Mouse (Mus musculus) midbrain, embryonic 15.5 days (tissue): Measurements from ENCODE around the gene Tmpo. TPM values are rescaled to one million over a fixed set of nuclear protein-coding genes. Genes with fewer than 3 reads are reported as not detected.

Experiments
- ATAC-seq: fragments of 200-750 bp; cut with Nextera tagmentation; replicated peaks from 2 replicates; pipeline ENCODE4 v1.8.0; 2017; ENCODE audit warnings: moderate TSS enrichment
- H3K27ac ChIP-seq: fragments of 300-500 bp; sonication (generic); 2 replicates; pipeline ENCODE4 v1.5.1; 2015; ENCODE audit warnings: mild to moderate bottlenecking, inconsistent platforms
- H3K27me3 ChIP-seq: fragments of 300-500 bp; sonication (generic); replicated peaks from 2 replicates; pipeline ENCODE4 v1.6.1; 2015; ENCODE audit warnings: inconsistent platforms
- H3K36me3 ChIP-seq: fragments of 300-500 bp; sonication (generic); replicated peaks from 2 replicates; pipeline ENCODE4 v1.6.1; 2015; ENCODE audit warnings: inconsistent platforms
- H3K4me1 ChIP-seq: fragments of 300-500 bp; sonication (generic); 2 replicates; pipeline ENCODE4 v1.6.1; 2015; ENCODE audit warnings: inconsistent platforms
- H3K4me2 ChIP-seq: fragments of 300-500 bp; sonication (generic); 2 replicates; pipeline ENCODE4 v1.6.1; 2015; ENCODE audit warnings: inconsistent platforms, mild to moderate bottlenecking, moderate library complexity
- H3K4me3 ChIP-seq: fragments of 300-500 bp; sonication (generic); 2 replicates; pipeline ENCODE4 v1.5.1; 2015; ENCODE audit warnings: mild to moderate bottlenecking, inconsistent platforms
- H3K9ac ChIP-seq: fragments of 300-500 bp; sonication (generic); 2 replicates; pipeline ENCODE4 v1.6.1; 2015; ENCODE audit warnings: mild to moderate bottlenecking, inconsistent platforms
- H3K9me3 ChIP-seq: fragments of 300-500 bp; sonication (generic); 2 replicates; pipeline ENCODE4 v1.6.1; 2016; ENCODE audit warnings: inconsistent platforms
- WGBS: fragments of 180-500 bp; shearing (Covaris S2); methylation state at CpG from one replicate; pipeline ENCODE4 v1.1.7; 2015; ENCODE audit warnings: mixed read lengths; 5-methylcytosine and 5-hydroxymethylcytosine counted together
- polyA plus RNA-seq: library from polyadenylated mRNA; unstranded; fragments of >200 nt; fragmentation: Nextera tagmentation; extraction: Ambion mirVana; gene quantifications from 2 replicates; pipeline ENCODE4 v1.2.1, GENCODE M21; 2015

The Tmpo gene
- polyA plus RNA-seq, 1 experiment from 2014 or later: 106 TPM

- Histone ChIP-seq H3K4me2 (peak overlapping the region; percentile 2; the same call in 1 of the 2 replicates), H3K4me3 (no peak overlapping the region), H3K27ac (no peak overlapping the region), H3K36me3 (peaks cover 10% of the 10 kb centered on the region), H3K4me1 (peaks cover 40% of the 10 kb centered on the region), H3K9ac (no peak overlapping the region), H3K27me3 (no peaks in the 10 kb centered on the region), H3K9me3 (no peaks in the 10 kb centered on the region)
- no peak for ATAC-seq
- whole genome bisulfite sequencing: 57% methylated on average over 7 of the region's 7 CpGs
These were observed 13.8 kb downstream of the Tmpo start for GRCm38 (mm10) chr10:91167352-91167751.

GRCm38 (mm10) chr10:91166890-91167289 lies 14.2 kb downstream of the Tmpo start:
- Histone ChIP-seq H3K27me3 (no peaks in the 10 kb centered on the region), H3K36me3 (peaks cover 15% of the 10 kb centered on the region), H3K9me3 (no peaks in the 10 kb centered on the region), H3K9ac (no peak overlapping the region), H3K4me3 (no peak overlapping the region), H3K4me1 (peaks cover 36% of the 10 kb centered on the region), H3K4me2 (0 out of 2 replicates have a peak overlapping the region, but pooled peaks have one; percentile 2), H3K27ac (no peak overlapping the region)
- no peak for ATAC-seq
- WGBS: 58% methylated on average over 5 of the region's 5 CpGs

- no peak for ATAC-seq
- Histone ChIP-seq H3K4me1 (peaks cover 36% of the 10 kb centered on the region), H3K9ac (no peak overlapping the region), H3K27ac (no peak overlapping the region), H3K4me2 (no peak overlapping the region), H3K36me3 (peaks cover 23% of the 10 kb centered on the region), H3K9me3 (no peaks in the 10 kb centered on the region), H3K4me3 (no peak overlapping the region), H3K27me3 (no peaks in the 10 kb centered on the region)
These were observed 15.3 kb downstream of the Tmpo start for GRCm38 (mm10) chr10:91165850-91166249.

- Histone ChIP-seq H3K4me2 (no peak overlapping the region), H3K4me3 (no peak overlapping the region), H3K9me3 (no peaks in the 10 kb centered on the region), H3K27me3 (no peaks in the 10 kb centered on the region), H3K27ac (no peak overlapping the region), H3K36me3 (peaks cover 28% of the 10 kb centered on the region), H3K4me1 (peaks cover 31% of the 10 kb centered on the region), H3K9ac (no peak overlapping the region)
- ATAC-seq: no peak
- WGBS: 85% methylated on average over 3 of the region's 3 CpGs
These were observed 16.6 kb downstream of the Tmpo start for GRCm38 (mm10) chr10:91164491-91164890.

GRCm38 (mm10) chr10:91162511-91163163 lies 18.5 kb downstream of the Tmpo start:
- ATAC-seq: no peak
- Histone ChIP-seq H3K4me3 (no peak overlapping the region), H3K36me3 (peaks cover 38% of the 10 kb centered on the region), H3K4me2 (no peak overlapping the region), H3K27ac (no peak overlapping the region), H3K27me3 (no peaks in the 10 kb centered on the region), H3K9ac (no peak overlapping the region), H3K4me1 (peaks cover 14% of the 10 kb centered on the region), H3K9me3 (no peaks in the 10 kb centered on the region)
- WGBS: 94% methylated on average over 15 of the region's 15 CpGs

DNA sequence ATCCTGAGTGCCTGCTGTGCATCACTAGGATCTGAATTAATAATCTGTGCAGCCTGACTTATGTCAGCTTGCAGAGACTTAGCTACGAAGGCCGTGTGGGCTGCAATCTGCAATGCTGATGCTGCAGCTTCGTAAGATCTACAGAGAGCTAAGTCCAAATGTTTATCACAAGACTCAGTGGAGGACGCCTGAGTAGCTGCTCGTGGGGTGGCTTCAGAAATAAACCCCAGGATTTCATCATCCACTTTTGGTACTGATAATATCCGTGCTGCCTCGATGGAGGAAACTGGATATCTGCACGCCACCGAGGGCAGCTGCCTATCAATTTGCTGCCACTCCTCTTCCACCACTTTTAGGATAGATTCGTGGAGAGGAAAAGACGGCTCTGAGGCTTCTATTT lies 19.0 kb downstream of the Tmpo start:
- Histone ChIP-seq H3K36me3 (peaks cover 38% of the 10 kb centered on the region), H3K4me3 (no peak overlapping the region), H3K4me2 (no peak overlapping the region), H3K9me3 (no peaks in the 10 kb centered on the region), H3K9ac (no peak overlapping the region), H3K27ac (no peak overlapping the region), H3K4me1 (peaks cover 8% of the 10 kb centered on the region; the same call in 1 of the 2 replicates), H3K27me3 (no peaks in the 10 kb centered on the region)
- no peak for ATAC-seq
- WGBS: 87% methylated on average over 11 of the region's 11 CpGs

- Histone ChIP-seq H3K9ac (no peak overlapping the region), H3K36me3 (peaks cover 41% of the 10 kb centered on the region), H3K4me1 (0 out of 2 replicates have a peak, but pooled peaks cover under 1% of the 10 kb centered on the region), H3K9me3 (no peaks in the 10 kb centered on the region), H3K27ac (no peak overlapping the region), H3K27me3 (no peaks in the 10 kb centered on the region), H3K4me2 (no peak overlapping the region), H3K4me3 (no peak overlapping the region)
- ATAC-seq: no peak
- 91% methylated on average over 5 of the region's 5 CpGs for WGBS
These were observed 20.1 kb downstream of the Tmpo start for GRCm38 (mm10) chr10:91161006-91161405.

- Histone ChIP-seq H3K36me3 (peaks cover 47% of the 10 kb centered on the region), H3K9me3 (no peaks in the 10 kb centered on the region), H3K27ac (no peak overlapping the region), H3K27me3 (no peaks in the 10 kb centered on the region), H3K4me1 (no peaks in the 10 kb centered on the region), H3K9ac (no peak overlapping the region), H3K4me2 (no peak overlapping the region), H3K4me3 (no peak overlapping the region)
- WGBS: 82% methylated on average over 8 of the region's 8 CpGs
- ATAC-seq: no peak
These were observed 22.7 kb downstream of the Tmpo start for GRCm38 (mm10) chr10:91158442-91158841.

DNA sequence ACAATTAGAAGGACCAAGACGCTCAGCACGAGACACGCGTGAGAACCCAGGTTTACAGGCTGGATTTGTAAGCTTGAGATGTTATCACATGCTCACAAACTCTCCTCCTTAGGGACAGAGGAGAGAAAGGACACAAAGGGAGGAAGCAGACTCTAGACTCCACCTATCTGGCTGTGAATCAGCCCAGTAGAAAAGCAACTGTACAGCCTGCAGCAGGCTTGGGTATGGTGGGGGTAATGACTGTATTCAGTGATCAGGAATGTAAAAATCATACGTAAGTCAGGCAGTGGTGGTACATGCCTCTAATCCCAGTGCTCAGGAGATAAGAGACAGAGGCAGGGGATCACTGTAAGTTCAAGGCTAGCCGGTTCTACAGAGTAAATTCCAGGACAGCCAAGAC lies 24.8 kb downstream of the Tmpo start:
- H3K4me2 ChIP-seq: no peak overlapping the region
- peaks cover 32% of the 10 kb centered on the region for H3K36me3 ChIP-seq
- WGBS: 89% methylated on average over 6 of the region's 6 CpGs
- H3K9ac ChIP-seq: no peak overlapping the region
- no peaks in the 10 kb centered on the region for H3K4me1 ChIP-seq
- H3K9me3 ChIP-seq: no peaks in the 10 kb centered on the region
- no peak overlapping the region for H3K27ac ChIP-seq
- H3K4me3 ChIP-seq: no peak overlapping the region
- no peak for ATAC-seq
- no peaks in the 10 kb centered on the region for H3K27me3 ChIP-seq

- H3K4me1 ChIP-seq: no peaks in the 10 kb centered on the region
- 87% methylated on average over 10 of the region's 10 CpGs for WGBS
- no peak overlapping the region for H3K4me3 ChIP-seq
- no peak overlapping the region for H3K4me2 ChIP-seq
- no peaks in the 10 kb centered on the region for H3K9me3 ChIP-seq
- peaks cover 44% of the 10 kb centered on the region for H3K36me3 ChIP-seq
- no peak for ATAC-seq
- H3K9ac ChIP-seq: no peak overlapping the region
- no peak overlapping the region for H3K27ac ChIP-seq
- H3K27me3 ChIP-seq: no peaks in the 10 kb centered on the region
These were observed 27.1 kb downstream of the Tmpo start for GRCm38 (mm10) chr10:91153894-91154503.

DNA sequence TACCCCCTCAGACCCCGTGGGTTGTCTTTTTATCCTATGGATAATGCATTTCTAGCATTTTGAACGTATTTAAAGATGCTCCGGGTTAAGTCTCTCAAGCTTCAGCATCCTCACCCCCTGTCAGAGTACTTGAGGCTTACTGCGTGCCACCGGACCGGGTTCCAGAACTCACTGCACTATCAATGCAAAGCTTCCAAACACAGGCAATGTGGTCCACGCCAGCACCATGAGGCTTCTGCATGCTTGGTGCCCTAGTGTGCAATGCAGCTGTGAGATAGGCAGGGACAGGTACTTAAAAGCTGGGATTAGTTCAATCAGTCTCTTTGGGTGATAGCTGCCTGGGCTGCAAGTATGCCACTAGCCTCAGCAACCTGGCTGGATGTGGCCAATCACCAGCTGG lies 35.7 kb downstream of the Tmpo start:
- Histone ChIP-seq H3K27me3 (no peaks in the 10 kb centered on the region), H3K4me2 (no peak overlapping the region), H3K4me3 (no peak overlapping the region), H3K4me1 (no peaks in the 10 kb centered on the region), H3K36me3 (peaks cover 19% of the 10 kb centered on the region), H3K9me3 (no peaks in the 10 kb centered on the region), H3K27ac (no peak overlapping the region), H3K9ac (no peak overlapping the region)
- ATAC-seq: no peak
- WGBS: 97% methylated on average over 7 of the region's 7 CpGs

- no peak for ATAC-seq
- Histone ChIP-seq H3K9ac (no peak overlapping the region), H3K27me3 (no peaks in the 10 kb centered on the region), H3K4me3 (no peak overlapping the region), H3K27ac (no peak overlapping the region), H3K4me1 (no peaks in the 10 kb centered on the region), H3K4me2 (no peak overlapping the region), H3K9me3 (no peaks in the 10 kb centered on the region), H3K36me3 (peaks cover 5% of the 10 kb centered on the region)
- WGBS: 80% methylated on average over 18 of the region's 18 CpGs
These were observed 37.5 kb downstream of the Tmpo start for GRCm38 (mm10) chr10:91143313-91144230.
